Mouse (Mus musculus) adrenal gland, adult (tissue): ENCODE data around the gene Dusp19.

ENCODE experiments used
- DNase-seq, 2 experiments: peaks; one replicate each; pipeline ENCODE4 v3.0.0; 2022 to 2023; ENCODE audit warnings: low spot score in 1 of 2; ENCODE audit not compliant: inconsistent age in 2 of 2

The Dusp19 gene

GRCm38 (mm10) chr2:80616854-80617737 is at the start of gene Dusp19, which contains the start of gene Nup35:
Gene Dusp19 (plus strand): TSS chr2:80617045.
Gene Nup35 (plus strand): TSS chr2:80617236.
- DNase-seq, result peak; percentile 94 to 99

GRCm38 (mm10) chr2:80567411-80567810 is 49.4 kb upstream of the Dusp19 start:
- DNase-seq, result no peak

- DNase-seq, result no peak
These were observed 46.2 kb upstream of the Dusp19 start for GRCm38 (mm10) chr2:80570656-80571055.

- peak in 1 of 2 experiments; percentile 39 for DNase-seq
These were observed 39.6 kb upstream of the Dusp19 start for GRCm38 (mm10) chr2:80577286-80577685.

- peak in 1 of 2 experiments; percentile 51 for DNase-seq
These were observed 37.5 kb upstream of the Dusp19 start for GRCm38 (mm10) chr2:80579253-80579891.

GRCm38 (mm10) chr2:80580311-80580961 is 36.4 kb upstream of the Dusp19 start:
- peak; percentile 47 to 87 for DNase-seq

GRCm38 (mm10) chr2:80581043-80581711 is 35.7 kb upstream of the Dusp19 start, which contains the start of gene Nckap1:
Gene Nckap1 (minus strand): TSS chr2:80581380.
- peak; percentile 92 to 97 for DNase-seq

GRCm38 (mm10) chr2:80582356-80582755 is 34.5 kb upstream of the Dusp19 start:
- no peak for DNase-seq

GRCm38 (mm10) chr2:80594215-80594918 is 22.5 kb upstream of the Dusp19 start:
- DNase-seq, result no peak

GRCm38 (mm10) chr2:80596960-80597359 is 19.9 kb upstream of the Dusp19 start:
- no peak for DNase-seq

- no peak for DNase-seq
These were observed 17.0 kb upstream of the Dusp19 start for GRCm38 (mm10) chr2:80599850-80600249.

- DNase-seq, result no peak
These were observed 16.2 kb upstream of the Dusp19 start for GRCm38 (mm10) chr2:80600611-80601010.

- no peak for DNase-seq
These were observed 14.1 kb upstream of the Dusp19 start for GRCm38 (mm10) chr2:80602756-80603155.

GRCm38 (mm10) chr2:80603771-80604426 is 12.9 kb upstream of the Dusp19 start:
- no peak for DNase-seq

GRCm38 (mm10) chr2:80612286-80612685 is 4.6 kb upstream of the Dusp19 start:
- no peak for DNase-seq

GRCm38 (mm10) chr2:80612796-80613195 is 4.0 kb upstream of the Dusp19 start:
- peak in 1 of 2 experiments; percentile 18 for DNase-seq

GRCm38 (mm10) chr2:80618991-80619390 is 2.1 kb downstream of the Dusp19 start:
- DNase-seq, result peak in 1 of 2 experiments; percentile 69

- DNase-seq, result peak in 1 of 2 experiments; percentile 36
These were observed 5.1 kb downstream of the Dusp19 start for GRCm38 (mm10) chr2:80621921-80622320.

GRCm38 (mm10) chr2:80624523-80624922 is 7.7 kb downstream of the Dusp19 start:
- DNase-seq, result no peak
